Mouse (Mus musculus) Muller cell, postnatal 12 days (primary cell): ENCODE data around the gene Pgam1.
"Not testable (repeated sequence)": the region's sequence is repeated elsewhere in the genome, so short reads cannot be mapped to it uniquely, and the experiment has no call there.

Source experiments
- DNase-seq: peaks from one replicate; pipeline ENCODE4 v3.0.0-alpha.2; 2015; ENCODE audit errors: inconsistent ontology term

Pgam1 gene

DNA sequence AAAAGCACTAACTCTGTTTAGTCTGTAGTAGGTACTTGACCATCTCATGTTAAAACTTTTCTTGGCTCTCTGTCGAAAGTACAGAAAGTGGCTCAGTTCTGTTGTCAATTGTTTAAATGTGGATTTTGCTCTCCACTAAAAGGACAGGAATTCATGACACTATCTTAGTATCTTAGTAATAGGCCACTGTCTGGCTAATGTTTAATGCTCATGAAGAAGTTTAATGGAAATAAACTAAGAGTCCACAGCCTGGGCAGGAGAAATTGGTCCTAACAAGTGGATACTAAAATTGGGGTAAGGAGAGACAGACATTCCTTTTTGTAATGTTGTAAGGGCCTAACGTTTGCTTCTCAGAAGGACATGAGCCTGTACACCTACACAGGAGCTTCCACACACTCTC is 1.3 kb upstream of the Pgam1 start:
- DNase-seq, result no peak

DNA sequence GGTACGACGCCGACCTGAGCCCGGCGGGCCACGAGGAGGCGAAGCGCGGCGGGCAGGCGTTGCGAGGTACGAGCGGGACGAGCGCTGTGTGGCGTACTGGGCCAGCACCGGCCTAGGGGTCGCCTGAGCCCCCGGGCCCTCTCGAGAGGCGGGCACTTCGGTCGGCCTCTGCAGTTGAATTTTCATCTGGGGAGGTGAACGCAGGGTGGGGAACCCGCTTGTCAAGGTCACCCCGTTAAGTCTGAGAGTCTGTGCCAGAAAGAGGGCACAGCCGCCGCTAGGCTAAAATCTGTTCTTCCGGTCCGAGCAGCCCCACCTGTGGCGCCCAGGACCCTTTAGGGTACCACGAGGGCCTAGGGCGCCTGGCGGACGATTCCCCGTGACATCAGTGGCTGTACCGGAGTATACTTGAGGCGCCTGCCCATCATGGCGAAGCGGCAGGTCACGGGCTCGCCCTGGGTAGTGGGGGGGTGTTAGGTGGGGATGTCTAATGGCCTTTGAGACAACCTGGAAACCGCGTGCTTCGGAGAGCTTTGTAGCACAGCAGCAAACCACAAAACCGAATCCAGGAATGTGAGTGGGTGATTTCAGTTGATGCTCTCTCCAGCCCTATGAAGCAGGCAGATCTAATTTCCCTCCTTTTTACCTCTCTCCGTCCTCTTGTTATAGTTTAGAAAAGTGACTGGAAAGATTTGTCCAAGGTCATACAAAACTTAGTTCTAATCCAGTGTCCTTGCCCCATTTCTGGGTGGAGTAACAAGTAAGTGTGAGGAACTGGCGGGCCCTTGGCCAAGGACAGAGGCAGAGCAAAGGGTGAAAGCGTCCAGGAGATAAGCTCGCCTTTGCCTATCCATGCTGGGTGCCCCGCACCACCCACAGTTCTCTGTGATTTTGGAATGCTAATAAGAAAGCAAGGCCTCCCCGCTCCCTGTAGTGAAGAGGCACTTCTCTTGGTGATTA is 678 bp downstream of the Pgam1 start:
- peak; percentile 65 for DNase-seq

DNA sequence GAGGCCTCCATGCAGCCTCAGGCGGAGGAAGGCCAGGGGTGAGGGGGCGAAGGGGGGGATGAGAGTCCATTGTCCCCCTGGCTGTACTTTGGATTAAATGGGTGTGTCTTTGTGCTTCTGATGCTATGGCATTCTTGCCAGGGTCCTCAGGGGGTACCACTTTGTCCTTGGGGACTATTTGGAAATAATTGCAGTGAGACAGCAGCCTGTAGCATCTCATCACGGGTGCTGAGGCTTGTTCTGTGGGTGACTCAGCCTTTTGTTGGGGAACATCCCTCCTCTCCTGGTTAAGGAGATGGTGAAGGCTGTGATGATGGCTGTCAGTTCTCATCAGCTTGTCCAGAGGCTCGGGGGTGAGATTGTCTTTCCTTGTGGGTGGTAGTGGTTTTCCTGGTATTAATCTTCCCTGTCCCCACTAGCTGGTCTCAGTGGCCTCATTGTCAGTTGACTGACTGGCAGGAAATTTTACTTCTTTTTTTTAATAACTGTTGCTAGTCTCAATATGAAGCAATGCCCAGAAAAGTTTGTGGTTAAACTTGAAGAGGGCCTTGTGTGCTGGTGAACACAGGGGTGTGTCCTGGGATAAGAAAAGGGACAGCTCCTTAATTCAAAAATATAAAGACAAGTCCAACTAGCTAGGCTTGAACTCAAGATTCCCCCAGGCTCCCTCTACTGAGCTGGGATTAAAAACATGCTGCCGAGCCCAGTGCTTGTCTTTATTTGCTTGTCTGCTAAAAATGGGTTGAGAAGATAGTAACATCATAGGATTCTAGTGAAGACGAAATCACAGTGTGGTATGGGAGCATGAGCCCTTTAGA is 2.3 kb downstream of the Pgam1 start:
- DNase-seq, result peak; percentile 71

DNA sequence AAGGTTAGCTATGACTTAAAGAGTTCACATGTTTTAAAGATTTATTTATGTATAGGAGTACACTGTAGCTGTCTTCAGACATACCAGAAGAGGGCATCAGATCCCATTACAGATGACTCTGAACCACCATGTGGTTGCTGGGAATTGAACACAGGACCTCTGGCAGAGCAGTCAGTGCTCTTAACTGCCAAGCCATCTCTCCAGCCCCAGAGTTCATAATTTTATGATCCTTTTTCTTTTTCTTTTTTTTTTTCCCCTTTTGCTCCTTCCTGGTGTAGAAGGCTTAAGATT is 2.8 kb downstream of the Pgam1 start:
- not testable (repeated sequence) for DNase-seq

DNA sequence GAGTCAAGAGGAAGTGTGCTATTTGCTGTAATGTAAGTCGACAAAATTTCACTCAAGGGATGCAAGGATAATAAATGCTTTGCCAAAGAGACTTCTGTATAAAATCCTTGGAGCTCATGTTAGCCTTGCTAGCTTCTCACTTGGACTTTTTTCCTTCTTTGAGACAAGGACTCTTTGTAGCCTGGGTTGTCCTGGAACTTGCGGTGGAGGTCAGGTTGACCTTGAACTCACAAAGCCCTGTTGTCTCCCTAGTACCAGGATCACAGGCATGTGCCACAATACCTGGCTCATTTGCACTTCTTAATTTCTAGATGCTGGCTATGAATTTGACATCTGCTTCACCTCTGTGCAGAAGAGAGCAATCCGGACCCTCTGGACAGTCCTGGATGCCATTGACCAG is 3.6 kb downstream of the Pgam1 start:
- no peak for DNase-seq

DNA sequence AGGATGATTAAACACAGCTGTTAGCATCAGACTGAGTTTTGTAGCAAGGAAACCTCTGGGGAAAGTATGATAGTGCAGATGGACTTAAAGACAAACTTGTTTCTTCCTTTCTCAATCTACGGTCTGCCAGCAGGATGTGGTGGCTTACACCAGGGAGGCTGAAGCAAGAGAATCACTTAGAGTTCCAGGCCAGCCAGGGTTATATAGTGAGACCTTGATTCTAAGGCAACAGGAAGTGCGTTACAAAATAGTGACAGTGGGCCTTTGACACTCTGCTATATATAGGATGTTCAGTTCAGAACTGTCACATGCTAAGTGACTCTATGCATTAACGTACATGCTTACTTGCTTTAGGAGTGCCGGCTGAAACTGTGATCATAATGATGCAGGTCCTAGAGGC is 5.1 kb downstream of the Pgam1 start:
- DNase-seq, result no peak

DNA sequence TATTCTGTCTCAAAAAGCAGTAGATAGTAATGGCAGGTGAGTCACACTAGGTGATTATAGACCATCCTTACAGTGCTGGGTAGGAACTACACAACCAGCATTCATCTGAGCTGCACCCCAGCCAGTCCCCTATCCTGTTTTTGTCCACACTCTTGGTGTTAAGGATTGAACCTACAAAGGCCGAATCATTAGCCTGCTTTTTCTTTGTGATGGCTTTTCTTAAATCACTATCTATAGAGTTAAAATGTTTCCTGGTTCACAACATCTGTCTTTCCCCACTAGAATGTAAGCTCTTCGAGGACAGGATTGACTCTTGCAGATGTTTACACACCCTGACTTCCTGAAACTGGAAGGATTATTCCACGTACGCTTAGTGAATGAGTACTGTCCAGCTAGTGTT is 7.7 kb downstream of the Pgam1 start:
- DNase-seq, result no peak

DNA sequence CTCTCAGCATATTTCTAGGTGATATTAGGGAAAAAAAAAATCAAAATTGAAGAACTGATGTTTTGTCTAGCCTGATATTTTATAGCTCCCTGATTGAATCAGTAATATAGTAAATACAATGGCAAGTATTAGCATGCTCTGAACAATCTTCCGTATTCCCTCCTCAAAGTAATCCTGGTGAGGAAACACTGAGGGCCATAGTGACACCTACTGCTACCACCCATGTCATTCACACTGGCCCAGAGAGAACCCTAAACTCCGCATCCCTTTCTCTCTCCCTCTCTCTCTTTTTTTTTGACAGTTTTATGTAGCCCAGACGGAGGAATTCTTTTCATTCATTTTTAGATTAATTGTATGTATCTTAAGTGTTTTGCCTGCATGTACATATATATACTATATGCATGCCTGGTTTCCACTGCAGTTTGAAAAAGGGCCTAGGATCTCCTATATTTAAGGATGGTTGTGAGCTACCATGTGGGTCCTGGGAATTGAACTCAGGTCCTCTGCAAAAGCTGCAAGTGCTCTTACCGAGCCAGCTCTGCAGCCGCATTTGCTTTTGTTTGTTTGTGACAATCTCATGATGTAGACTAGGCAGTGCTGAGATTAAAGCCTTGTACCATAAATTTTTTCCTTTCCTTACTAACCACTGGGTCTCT is 8.8 kb downstream of the Pgam1 start:
- no peak for DNase-seq

DNA sequence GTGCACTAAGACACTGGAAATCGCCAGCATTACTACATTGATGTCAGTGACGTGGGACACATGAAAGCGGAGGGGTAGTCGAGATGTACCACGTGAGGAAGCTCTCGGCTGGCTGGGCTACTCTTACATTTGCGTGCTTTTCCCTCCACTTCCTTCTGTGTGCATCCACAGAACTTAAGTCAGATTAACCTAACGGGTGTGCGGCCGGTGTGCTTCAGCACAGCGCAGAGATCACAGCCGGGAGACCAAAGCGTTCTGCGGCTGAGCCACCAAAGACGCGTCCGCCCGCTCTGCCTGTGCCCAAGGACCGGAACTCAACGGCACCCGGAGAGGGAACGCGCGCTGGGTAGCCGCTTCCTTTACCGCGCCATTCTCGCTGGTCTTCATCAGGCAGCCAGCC is 21.0 kb downstream of the Pgam1 start:
- DNase-seq, result no peak

DNA sequence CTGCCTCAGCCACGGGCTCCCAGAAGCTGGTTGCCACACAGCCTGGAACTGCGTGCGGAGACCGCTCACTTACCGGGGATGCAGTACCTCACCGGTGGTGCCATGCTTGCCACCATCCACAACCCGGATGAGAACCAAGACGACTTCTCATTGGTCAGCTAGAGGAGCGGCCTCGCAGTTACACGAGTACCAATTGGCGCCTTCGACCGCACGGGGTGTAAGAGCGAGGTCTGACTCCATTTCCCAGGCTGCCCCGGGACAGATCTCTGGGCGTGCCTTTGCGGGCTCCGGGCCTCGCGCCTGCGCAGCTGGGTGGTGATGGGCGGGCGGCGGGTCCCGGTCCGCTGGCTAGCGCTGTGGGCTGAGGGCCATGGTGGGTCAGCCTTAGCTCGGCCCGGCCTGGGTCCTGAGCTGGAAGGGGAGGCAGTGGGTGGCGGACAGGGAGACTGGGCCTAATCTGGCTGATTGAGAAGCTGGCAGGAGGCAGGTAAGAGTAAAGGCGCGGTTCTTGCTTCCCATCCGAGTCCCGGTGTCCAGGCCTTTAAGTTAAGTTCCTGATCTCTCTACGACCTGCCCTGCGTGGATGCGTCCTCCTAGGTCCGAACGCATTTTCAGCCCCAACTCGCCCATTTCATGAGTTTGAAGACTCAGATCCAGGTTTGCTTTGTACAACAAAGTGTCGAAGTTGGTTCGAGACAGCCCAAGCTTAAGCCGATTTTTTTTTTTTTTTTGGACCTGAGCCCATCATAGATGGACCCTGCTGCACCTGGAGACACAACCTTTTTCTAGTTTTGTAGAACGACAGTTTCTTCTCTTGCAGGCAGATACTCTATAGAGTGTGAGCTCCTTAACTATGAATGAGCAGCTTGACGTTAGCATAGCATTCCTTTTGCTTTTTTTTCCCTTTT is 21.7 kb downstream of the Pgam1 start, which contains the start of the genes Exosc1 and Zdhhc16:
Gene Exosc1, minus strand, starts transcription at position 245 of the 908 bp plus-strand sequence.
Gene Zdhhc16, plus strand, starts transcription at position 302 of the 908 bp plus-strand sequence.
- DNase-seq, result peak; percentile 98

DNA sequence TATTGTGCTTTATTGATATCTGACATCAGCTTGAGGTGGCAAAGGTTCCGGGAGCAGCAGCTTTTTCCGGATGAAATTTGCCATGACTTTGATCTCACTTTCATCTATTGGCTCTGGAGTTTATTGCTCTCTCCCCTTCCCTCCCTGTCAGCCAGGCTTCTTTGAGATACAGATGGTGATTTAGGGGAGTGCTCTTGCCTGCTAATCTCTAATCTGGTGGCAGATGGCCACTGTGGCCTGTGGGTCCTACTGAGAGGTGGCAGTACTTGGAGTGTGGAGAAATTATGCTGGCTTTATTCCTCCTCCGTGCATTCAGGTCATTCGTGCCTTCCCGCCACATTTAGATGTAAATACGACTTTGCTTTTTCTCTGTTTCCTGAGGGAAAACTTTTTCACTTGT is 22.4 kb downstream of the Pgam1 start:
- DNase-seq, result peak; percentile 7

DNA sequence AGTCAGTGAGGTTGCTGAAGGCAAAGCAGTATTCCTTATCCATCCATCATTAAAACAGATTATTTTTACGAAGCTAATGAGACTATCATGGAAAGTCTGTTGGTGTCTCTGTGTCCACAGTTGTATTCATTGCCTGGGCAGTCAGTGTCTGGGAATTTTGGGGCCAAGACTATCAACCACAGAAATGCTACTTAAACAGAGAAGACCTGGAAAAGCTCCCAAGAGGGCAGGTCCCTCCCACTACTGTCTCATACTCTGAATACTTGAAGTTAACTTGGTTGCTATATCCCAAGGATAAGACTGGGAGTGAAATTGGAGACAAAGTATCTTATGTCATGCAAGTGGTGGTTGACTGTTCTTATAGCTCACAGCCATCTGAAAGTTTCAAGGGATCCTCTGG is 24.2 kb downstream of the Pgam1 start:
- DNase-seq, result peak; percentile 88

DNA sequence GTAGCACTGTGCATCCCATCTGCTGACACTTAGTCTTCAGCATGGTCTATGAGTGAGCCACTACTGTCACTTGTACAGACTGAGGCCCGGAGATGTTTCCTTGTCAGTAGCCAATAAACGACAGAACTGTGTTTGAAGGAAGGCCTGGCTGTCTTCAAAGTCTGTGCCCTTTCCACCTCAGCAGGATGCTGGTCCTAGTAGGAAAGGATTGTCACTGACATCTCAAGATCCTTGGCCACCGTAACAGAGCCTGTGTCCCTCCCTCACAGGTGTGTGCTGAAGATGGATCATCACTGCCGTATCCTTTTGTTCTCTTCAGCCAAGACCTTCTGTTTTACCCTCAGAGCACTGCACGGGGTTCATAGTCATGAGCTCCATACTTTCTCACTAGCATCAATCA is 26.8 kb downstream of the Pgam1 start:
- no peak for DNase-seq

DNA sequence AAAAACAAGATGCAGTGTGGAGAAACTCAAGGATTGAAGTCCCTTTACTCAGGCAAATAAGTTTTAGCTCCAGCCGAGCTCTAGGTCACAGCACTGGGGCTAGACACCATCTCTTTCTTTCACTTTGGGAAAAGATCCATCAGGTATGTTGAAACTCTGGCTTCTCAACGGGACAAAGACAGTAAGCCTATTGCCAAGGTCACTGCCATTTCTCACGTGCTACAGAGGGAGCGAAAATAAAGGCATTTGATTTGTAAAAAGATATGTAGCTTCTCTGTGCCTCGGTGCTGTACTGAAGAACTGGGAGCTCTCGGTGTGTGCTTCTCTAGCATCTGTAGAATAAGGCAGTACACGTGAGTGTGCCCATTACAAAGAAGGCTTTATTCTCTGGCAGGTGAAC is 32.1 kb downstream of the Pgam1 start:
- DNase-seq, result no peak

DNA sequence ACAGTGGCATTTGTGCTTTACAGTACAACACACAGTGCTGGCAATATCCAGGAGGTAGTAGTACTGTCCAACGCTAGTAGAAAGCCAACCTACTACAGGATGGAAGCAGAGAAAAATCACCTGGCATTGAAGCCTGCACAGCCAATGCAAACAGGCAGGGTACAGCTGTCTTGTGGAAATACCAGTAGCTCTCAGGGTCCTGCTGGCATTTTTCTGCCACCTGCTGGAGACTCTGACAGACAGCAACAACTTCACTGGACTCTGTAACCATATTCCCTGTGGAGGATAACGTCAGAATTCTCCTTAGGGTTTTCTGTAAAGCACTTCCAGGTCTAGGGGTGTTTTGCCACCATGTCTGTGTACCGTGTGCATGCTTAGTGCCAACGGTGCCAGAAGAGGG is 40.6 kb downstream of the Pgam1 start:
- DNase-seq, result no peak

DNA sequence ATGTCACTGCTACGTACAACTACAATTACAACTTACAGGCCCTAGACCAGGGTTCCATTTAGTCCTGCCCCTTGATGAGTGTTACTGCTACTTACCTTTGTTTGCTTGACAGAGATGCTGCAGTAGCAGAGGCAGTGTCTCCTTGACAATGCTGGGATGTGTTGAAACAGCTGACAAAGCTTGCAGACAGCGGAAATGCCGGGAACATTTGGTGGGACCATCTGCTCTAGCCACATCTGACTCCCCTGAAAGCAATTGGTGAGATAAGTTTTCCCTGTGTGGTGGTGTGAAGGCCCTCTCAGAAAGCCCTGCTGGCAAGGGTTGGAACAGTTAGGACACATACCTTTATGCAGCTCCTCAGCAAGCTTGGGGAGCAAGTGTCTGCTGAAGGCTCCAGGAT is 41.9 kb downstream of the Pgam1 start:
- DNase-seq, result no peak
